Mouse (Mus musculus) olfactory bulb, adult 2 months (tissue): ENCODE results near the gene Pigyl.

ENCODE experiments used
- CTCF ChIP-seq: fragments of 200-500 bp; IDR thresholded peaks from 2 replicates; pipeline ENCODE4 v1.5.1; 2012; ENCODE audit warnings: low read depth, mild to moderate bottlenecking, low read length, moderate library complexity; ENCODE audit not compliant: insufficient read depth
- POLR2A ChIP-seq: fragments of 200-500 bp; IDR thresholded peaks from 2 replicates; pipeline ENCODE4 v1.6.1; 2012; ENCODE audit warnings: mild to moderate bottlenecking, low read depth, low read length, moderate library complexity; ENCODE audit not compliant: insufficient read depth

DNA sequence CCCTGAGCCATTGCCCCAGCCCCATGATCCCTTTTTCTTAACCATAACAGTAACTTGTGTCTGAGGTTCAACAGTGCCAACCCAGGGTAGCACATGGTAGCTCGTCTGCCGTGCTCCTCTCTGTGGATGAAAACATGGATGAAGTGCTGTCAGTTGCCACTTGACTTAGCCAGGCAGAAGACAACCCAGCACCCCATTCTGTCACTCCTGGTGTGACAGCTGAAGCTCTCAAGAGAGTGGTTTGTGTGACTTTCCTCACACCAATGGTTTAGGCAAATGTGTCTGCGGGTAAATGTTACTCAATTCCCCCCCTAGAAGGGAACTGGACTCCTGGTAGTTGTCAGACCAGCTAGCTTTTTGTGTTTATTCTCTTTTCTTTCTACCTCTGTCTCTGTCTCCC, 34.6 kb upstream of the Pigyl start:
- TF ChIP-seq POLR2A, result no peak
- no peak for TF ChIP-seq CTCF
